Mouse (Mus musculus): ENCODE data around the gene Ttc4. TPM values are rescaled to one million over a fixed set of nuclear protein-coding genes. Genes with fewer than 3 reads are reported as not detected.
A peak's percentile ranks its signal among the peaks of the same experiment; 100 is the strongest.

Ttc4 gene
- total RNA-seq, 2 experiments from 2014 or later: 18.9 to 20.2 TPM

GRCm38 (mm10) chr4:106614180-106614797 is 64.5 kb downstream of the Ttc4 start:
- DNase-seq: peak; percentile 25 to 70

DNA sequence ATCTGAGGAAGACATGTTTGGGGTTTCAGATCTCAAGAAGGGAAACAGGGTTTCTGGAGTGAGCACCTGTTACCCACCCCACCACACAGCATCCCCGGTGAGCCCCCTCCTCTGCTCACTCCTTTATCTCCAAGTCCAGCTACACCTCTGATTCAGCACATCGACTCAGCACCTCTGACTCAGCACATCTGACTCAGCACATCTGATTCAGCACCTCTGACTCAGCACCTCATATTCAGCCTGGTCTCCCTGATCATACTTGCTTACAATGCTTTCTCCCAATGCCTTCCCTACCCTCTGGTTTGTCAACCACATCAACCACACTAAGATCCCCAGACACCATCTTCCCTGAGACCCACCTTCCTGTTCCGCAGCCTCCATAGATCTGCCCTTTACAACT is 65.2 kb downstream of the Ttc4 start:
- DNase-seq: no peak

DNA sequence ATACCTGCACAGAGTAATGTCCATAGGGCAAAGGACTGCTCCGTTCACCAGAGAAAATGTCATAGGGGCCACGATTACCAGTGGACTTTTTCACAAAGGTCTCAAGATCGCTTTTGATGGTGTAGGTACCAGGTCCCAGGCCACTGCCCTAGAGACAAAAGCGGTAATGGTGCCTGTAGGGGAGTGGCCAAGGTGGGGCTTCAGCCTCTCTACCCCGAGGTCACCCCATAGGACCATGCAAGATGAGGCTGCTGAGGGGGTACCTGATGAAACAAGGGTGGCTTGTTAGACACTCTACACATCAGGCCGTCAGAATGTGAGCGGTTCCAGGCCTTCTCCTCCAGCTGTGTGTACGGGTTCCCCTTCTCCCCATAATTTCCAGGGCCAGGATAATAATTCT is 65.6 kb downstream of the Ttc4 start:
- DNase-seq: no peak

Other genes with a start within 250 kb of the Ttc4 start
- gene Pcsk9, start 214.6 kb downstream of the Ttc4 start, total RNA-seq (2021): not detected
- not detected for gene Bsnd, start 186.7 kb downstream of the Ttc4 start, total RNA-seq (2021)
- 1 to 10 TPM; 1.5 to 2.5 TPM for gene Dhcr24, start 117.9 kb downstream of the Ttc4 start, total RNA-seq (2021)
- not detected for gene Lexm, start 61.7 kb downstream of the Ttc4 start, total RNA-seq (2021)
- not detected for gene Ttc22, start 56.5 kb downstream of the Ttc4 start, total RNA-seq (2021)
- gene Pars2, start 27.9 kb downstream of the Ttc4 start, total RNA-seq (2021): 1 to 10 TPM; 4.8 to 4.9 TPM
- gene Mroh7, start 52.0 kb upstream of the Ttc4 start, total RNA-seq (2021): under 1 TPM; 0.07 to 0.49 TPM
- under 1 TPM; 0.27 to 0.51 TPM for gene Fam151a, start 54.9 kb upstream of the Ttc4 start, total RNA-seq (2021)
- 10 to 100 TPM; 24.2 to 38.0 TPM for gene Acot11, start 126.1 kb upstream of the Ttc4 start, total RNA-seq (2021)
- 10 to 100 TPM; 27.5 to 37.9 TPM for gene Ssbp3, start 231.8 kb upstream of the Ttc4 start, total RNA-seq (2021)

All from heart, adult 18-20 months (tissue).